ENCODE assay signal across 34 mouse cellular contexts in the genomic region with DNA sequence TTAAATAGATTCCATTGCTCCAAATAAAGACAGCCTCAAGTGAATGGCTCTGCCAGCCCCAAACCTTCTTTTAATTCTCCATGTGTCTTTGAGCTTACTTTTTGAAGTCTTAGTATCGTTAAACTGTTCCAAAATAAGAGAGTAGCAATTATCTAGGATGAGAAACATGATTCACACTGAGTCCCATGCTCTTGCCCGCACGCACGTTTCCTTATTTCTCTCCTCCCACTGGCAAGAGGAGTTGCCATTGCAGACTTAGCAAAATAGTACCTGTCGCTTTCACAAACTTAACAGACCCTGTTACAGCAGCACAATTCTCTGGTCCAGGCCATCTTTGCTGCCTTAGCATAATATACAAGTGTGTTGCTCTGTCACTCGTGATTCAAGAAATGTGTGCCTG.
"Had no signal": no experiment of that assay in that cellular context is flagged by ENCODE, and none has a peak within 500 bp of the region (broad histone marks: within the 10 kb centered on the region; RNA-seq: fewer than 3 reads in every experiment).

No protein-coding gene starts in this region.

- H3K4me1 ChIP-seq: heart, embryonic 15.5 days; intestine, embryonic 15.5 days; kidney, embryonic 15.5 days had no signal

- H3K4me3 ChIP-seq: heart, embryonic 12.5 days; heart, embryonic 13.5 days; heart, embryonic 15.5 days; hindbrain, embryonic 10.5 days; hindbrain, embryonic 12.5 days; hindbrain, embryonic 13.5 days; hindbrain, embryonic 15.5 days; intestine, embryonic 15.5 days; kidney, embryonic 15.5 days; layer of hippocampus, adult 2 months; left cerebral cortex, adult 2 months had no signal

- ATAC-seq: hindbrain, embryonic 16.5 days; hindbrain, postnatal 0 days; inflammation-experienced regulatory T-cells, adult 6 months; intestine, embryonic 15.5 days; intestine, embryonic 16.5 days; intestine, postnatal 0 days had no signal

- H3K27ac ChIP-seq: heart, embryonic 13.5 days; heart, embryonic 15.5 days; hindbrain, embryonic 10.5 days; hindbrain, embryonic 12.5 days; hindbrain, embryonic 13.5 days; hindbrain, embryonic 14.5 days; hindbrain, embryonic 15.5 days; hindbrain, postnatal 0 days; intestine, embryonic 15.5 days; kidney, embryonic 15.5 days; kidney, postnatal 0 days; layer of hippocampus, adult 2 months; left cerebral cortex, adult 2 months had no signal

- DNase-seq: heart, postnatal 10 days; heart, postnatal 14 days; heart, postnatal 36 days; heart, postnatal 4 days; kidney, adult 11 months; kidney, adult 18-20 months; kidney, adult 2 months; kidney, adult 8-10 months; kidney, adult 9 months; kidney, postnatal 10 days; kidney, postnatal 14 days; kidney, postnatal 25 days; kidney, postnatal 36 days; kidney, postnatal 4 days; layer of hippocampus, adult 9-11 months; layer of hippocampus, postnatal 36 days had no signal
